Mouse (Mus musculus): ENCODE measurements around the gene Prkca. TPM values are rescaled to one million over a fixed set of nuclear protein-coding genes. Genes with fewer than 3 reads are reported as not detected.

Prkca gene
- polyA plus RNA-seq, 1 experiment from 2014 or later = 8.5 TPM

GRCm38 (mm10) chr11:108035761-108036160 lies 308.0 kb downstream of the Prkca start:
- WGBS = 86% methylated on average over 5 of the region's 5 CpGs
- Histone ChIP-seq H3K36me3 (no peaks in the 10 kb centered on the region), H3K27me3 (replicated peaks) (no peaks in the 10 kb centered on the region), H3K4me2 (replicated peaks) (no peak overlapping the region), H3K9ac (no peak overlapping the region), H3K4me3 (no peak overlapping the region), H3K4me1 (peaks cover 12% of the 10 kb centered on the region; the same call in 1 of the 2 replicates), H3K9me3 (no peaks in the 10 kb centered on the region), H3K27ac (no peak overlapping the region)
- no peak for ATAC-seq (ENCODE audit: low FRiP score, low read depth)

GRCm38 (mm10) chr11:108034376-108034775 lies 309.4 kb downstream of the Prkca start:
- no peak for ATAC-seq (ENCODE audit: low FRiP score, low read depth)
- H3K9ac ChIP-seq = no peak overlapping the region
- H3K27ac ChIP-seq = no peak overlapping the region
- H3K4me2 ChIP-seq (replicated peaks) = no peak overlapping the region
- no peaks in the 10 kb centered on the region for H3K27me3 ChIP-seq (replicated peaks)
- no peaks in the 10 kb centered on the region for H3K9me3 ChIP-seq
- peaks cover 12% of the 10 kb centered on the region; the same call in 1 of the 2 replicates for H3K4me1 ChIP-seq
- 14% methylated on average over 7 of the region's 7 CpGs for WGBS
- no peaks in the 10 kb centered on the region for H3K36me3 ChIP-seq
- H3K4me3 ChIP-seq = no peak overlapping the region

- H3K4me3 ChIP-seq = no peak overlapping the region
- no peaks in the 10 kb centered on the region for H3K9me3 ChIP-seq
- H3K27me3 ChIP-seq (replicated peaks) = no peaks in the 10 kb centered on the region
- H3K9ac ChIP-seq = no peak overlapping the region
- no peaks in the 10 kb centered on the region for H3K36me3 ChIP-seq
- ATAC-seq (ENCODE audit: low FRiP score, low read depth) = no peak
- no peak overlapping the region for H3K4me2 ChIP-seq (replicated peaks)
- no peak overlapping the region for H3K27ac ChIP-seq
- 83% methylated on average over 10 of the region's 10 CpGs for WGBS
- H3K4me1 ChIP-seq = peaks cover 6% of the 10 kb centered on the region; the same call in 1 of the 2 replicates
These were observed 311.2 kb downstream of the Prkca start for GRCm38 (mm10) chr11:108032568-108032967.

GRCm38 (mm10) chr11:108030956-108031604 lies 312.6 kb downstream of the Prkca start:
- 58% methylated on average over 10 of the region's 10 CpGs for WGBS
- no peak overlapping the region for H3K4me2 ChIP-seq (replicated peaks)
- no peak for ATAC-seq (ENCODE audit: low FRiP score, low read depth)

GRCm38 (mm10) chr11:108029321-108029720 lies 314.4 kb downstream of the Prkca start:
- no peaks in the 10 kb centered on the region for H3K36me3 ChIP-seq
- WGBS = 93% methylated on average over 11 of the region's 11 CpGs
- H3K4me1 ChIP-seq = peaks cover 2% of the 10 kb centered on the region; the same call in 1 of the 2 replicates
- H3K9me3 ChIP-seq = no peaks in the 10 kb centered on the region
- no peak overlapping the region for H3K9ac ChIP-seq
- H3K4me3 ChIP-seq = no peak overlapping the region
- no peak for ATAC-seq (ENCODE audit: low FRiP score, low read depth)
- H3K4me2 ChIP-seq (replicated peaks) = no peak overlapping the region
- no peak overlapping the region for H3K27ac ChIP-seq
- H3K27me3 ChIP-seq (replicated peaks) = no peaks in the 10 kb centered on the region

More at GRCm38 (mm10) chr11:108030956-108031604, 312.6 kb downstream of the Prkca start:
- Histone ChIP-seq H3K27me3 (replicated peaks) (no peaks in the 10 kb centered on the region), H3K9me3 (no peaks in the 10 kb centered on the region), H3K4me3 (no peak overlapping the region), H3K9ac (no peak overlapping the region), H3K27ac (no peak overlapping the region), H3K36me3 (no peaks in the 10 kb centered on the region), H3K4me1 (peaks cover 5% of the 10 kb centered on the region; the same call in 1 of the 2 replicates)

- H3K27ac ChIP-seq = no peak overlapping the region
- no peak overlapping the region for H3K9ac ChIP-seq
- no peak overlapping the region for H3K4me3 ChIP-seq
- no peak for ATAC-seq (ENCODE audit: low FRiP score, low read depth)
- no peaks in the 10 kb centered on the region for H3K27me3 ChIP-seq (replicated peaks)
- H3K4me2 ChIP-seq (replicated peaks) = no peak overlapping the region
- no peaks in the 10 kb centered on the region for H3K9me3 ChIP-seq
- 74% methylated on average over 12 of the region's 12 CpGs for WGBS
- H3K36me3 ChIP-seq = no peaks in the 10 kb centered on the region
- no peaks in the 10 kb centered on the region for H3K4me1 ChIP-seq
These were observed 315.3 kb downstream of the Prkca start for GRCm38 (mm10) chr11:108028398-108028797.

GRCm38 (mm10) chr11:108025726-108026425 lies 317.9 kb downstream of the Prkca start:
- no peaks in the 10 kb centered on the region for H3K9me3 ChIP-seq
- no peak overlapping the region for H3K9ac ChIP-seq
- no peak overlapping the region for H3K4me2 ChIP-seq (replicated peaks)
- WGBS = 62% methylated on average over 7 of the region's 7 CpGs
- no peak overlapping the region for H3K4me3 ChIP-seq
- no peaks in the 10 kb centered on the region for H3K36me3 ChIP-seq
- no peak for ATAC-seq (ENCODE audit: low FRiP score, low read depth)
- H3K27me3 ChIP-seq (replicated peaks) = no peaks in the 10 kb centered on the region
- no peak overlapping the region for H3K27ac ChIP-seq
- H3K4me1 ChIP-seq = no peaks in the 10 kb centered on the region

- no peak overlapping the region for H3K4me3 ChIP-seq
- no peaks in the 10 kb centered on the region for H3K36me3 ChIP-seq
- no peaks in the 10 kb centered on the region for H3K9me3 ChIP-seq
- H3K27me3 ChIP-seq (replicated peaks) = no peaks in the 10 kb centered on the region
- no peak overlapping the region for H3K9ac ChIP-seq
- H3K27ac ChIP-seq = no peak overlapping the region
- 68% methylated on average over 14 of the region's 14 CpGs for WGBS
- no peaks in the 10 kb centered on the region for H3K4me1 ChIP-seq
- no peak for ATAC-seq (ENCODE audit: low FRiP score, low read depth)
- no peak overlapping the region for H3K4me2 ChIP-seq (replicated peaks)
These were observed 320.5 kb downstream of the Prkca start for GRCm38 (mm10) chr11:108023188-108023587.

GRCm38 (mm10) chr11:108020889-108021288 lies 322.8 kb downstream of the Prkca start:
- H3K36me3 ChIP-seq = no peaks in the 10 kb centered on the region
- WGBS = 55% methylated on average over 3 of the region's 3 CpGs
- no peak for ATAC-seq (ENCODE audit: low FRiP score, low read depth)
- no peaks in the 10 kb centered on the region for H3K9me3 ChIP-seq
- no peak overlapping the region for H3K4me2 ChIP-seq (replicated peaks)
- no peaks in the 10 kb centered on the region for H3K27me3 ChIP-seq (replicated peaks)
- H3K4me1 ChIP-seq = no peaks in the 10 kb centered on the region
- H3K9ac ChIP-seq = no peak overlapping the region
- H3K4me3 ChIP-seq = no peak overlapping the region
- no peak overlapping the region for H3K27ac ChIP-seq

GRCm38 (mm10) chr11:108015284-108015683 lies 328.4 kb downstream of the Prkca start:
- no peaks in the 10 kb centered on the region for H3K9me3 ChIP-seq
- H3K27me3 ChIP-seq (replicated peaks) = no peaks in the 10 kb centered on the region
- 84% methylated on average over 5 of the region's 5 CpGs for WGBS
- ATAC-seq (ENCODE audit: low FRiP score, low read depth) = no peak
- no peak overlapping the region for H3K9ac ChIP-seq
- H3K4me3 ChIP-seq = no peak overlapping the region
- no peaks in the 10 kb centered on the region for H3K4me1 ChIP-seq
- H3K27ac ChIP-seq = no peak overlapping the region
- H3K4me2 ChIP-seq (replicated peaks) = no peak overlapping the region
- H3K36me3 ChIP-seq = no peaks in the 10 kb centered on the region

- no peak overlapping the region for H3K4me2 ChIP-seq (replicated peaks)
- no peak for ATAC-seq (ENCODE audit: low FRiP score, low read depth)
- no peak overlapping the region for H3K9ac ChIP-seq
- no peaks in the 10 kb centered on the region for H3K27me3 ChIP-seq (replicated peaks)
- no peaks in the 10 kb centered on the region for H3K4me1 ChIP-seq
- no peak overlapping the region for H3K4me3 ChIP-seq
- WGBS = 62% methylated on average over 5 of the region's 5 CpGs
- no peaks in the 10 kb centered on the region for H3K36me3 ChIP-seq
- H3K9me3 ChIP-seq = no peaks in the 10 kb centered on the region
- H3K27ac ChIP-seq = no peak overlapping the region
These were observed 330.3 kb downstream of the Prkca start for GRCm38 (mm10) chr11:108013390-108013789.

- ATAC-seq (ENCODE audit: low FRiP score, low read depth) = no peak
- Histone ChIP-seq H3K4me3 (no peak overlapping the region), H3K4me1 (no peaks in the 10 kb centered on the region), H3K27me3 (replicated peaks) (no peaks in the 10 kb centered on the region), H3K36me3 (no peaks in the 10 kb centered on the region), H3K9me3 (no peaks in the 10 kb centered on the region), H3K4me2 (replicated peaks) (no peak overlapping the region), H3K9ac (no peak overlapping the region), H3K27ac (no peak overlapping the region)
- 82% methylated on average over 4 of the region's 4 CpGs for WGBS
These were observed 333.3 kb downstream of the Prkca start for GRCm38 (mm10) chr11:108010465-108010864.

All from neural tube, embryonic 12.5 days (tissue).